Mouse (Mus musculus) heart, adult 2 months (tissue): ENCODE data around the gene Trpc4ap.

Source experiments
- CTCF ChIP-seq: fragments of 200-600 bp; IDR thresholded peaks from 2 replicates; pipeline ENCODE4 v1.8.1; 2022; ENCODE audit warnings: antibody characterized with exemption, mild to moderate bottlenecking, moderate library complexity
- POLR2A ChIP-seq: fragments of 200-500 bp; IDR thresholded peaks from 2 replicates; pipeline ENCODE4 v1.6.1; 2011; ENCODE audit warnings: mild to moderate bottlenecking, low read depth, low read length, control low read depth; ENCODE audit not compliant: insufficient read depth

DNA sequence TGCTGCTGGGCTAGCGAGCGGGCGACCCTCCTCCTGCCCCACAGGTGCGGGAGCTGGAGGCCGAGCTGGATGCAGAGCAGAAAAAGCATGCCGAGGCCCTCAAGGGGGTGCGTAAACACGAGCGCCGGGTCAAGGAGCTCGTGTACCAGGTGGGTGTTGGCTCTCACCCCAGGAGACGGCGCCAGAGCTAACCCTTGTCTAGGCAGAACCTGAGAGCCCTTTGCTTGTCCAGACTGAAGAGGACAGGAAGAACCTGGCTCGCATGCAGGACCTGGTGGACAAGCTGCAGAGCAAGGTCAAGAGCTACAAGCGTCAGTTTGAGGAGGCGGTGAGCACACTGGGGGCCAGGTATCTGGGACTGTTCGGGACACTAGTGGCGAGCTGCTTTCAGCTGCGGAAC lies 59.1 kb downstream of the Trpc4ap start:
- TF ChIP-seq CTCF (no peak), POLR2A (no peak)
